Comparison of ENCODE assay signal across 13 mouse cellular contexts in genomic region chr5:27724460-27724859, GRCm38 (mm10).
DNase-seq lines count a peak whose midpoint lies in the region; ATAC-seq and TF ChIP-seq lines count a peak whose summit lies in the region.
"Had no signal": no experiment of that assay in that cellular context is flagged by ENCODE, and none has a peak within 500 bp of the region (broad histone marks: within the 10 kb centered on the region; RNA-seq: fewer than 3 reads in every experiment).

No protein-coding gene starts in this region.

- TF ChIP-seq POLR2A in CH12.LX (IDR thresholded peaks at IDR 0.05; ENCODE audit: low read depth, low read length), result no peak

- 35% methylated on average over 2 of the region's 2 CpGs for WGBS in embryonic facial prominence, embryonic 11.5 days
- WGBS in embryonic facial prominence, embryonic 10.5 days, result 21% methylated on average over 2 of the region's 2 CpGs

- no peak overlapping the region for H3K4me3 ChIP-seq in embryonic facial prominence, embryonic 11.5 days (ENCODE audit: low read depth, low read length)
- no peak overlapping the region for H3K4me3 ChIP-seq in embryonic facial prominence, embryonic 10.5 days
- no peak overlapping the region for H3K4me3 ChIP-seq in layer of hippocampus, adult 2 months
- H3K4me3 ChIP-seq in CH12.LX (replicated peaks in 1 of 3; ENCODE audit: low read depth in 2 of 3, low read length in 2 of 3, poor library complexity in 1 of 3), result no peak overlapping the region

- TF ChIP-seq CTCF in layer of hippocampus, adult 2 months (conservative IDR thresholded peaks at IDR 0.05), result peak; percentile 74
- TF ChIP-seq CTCF in CH12.LX (conservative IDR thresholded peaks at IDR 0.05 in 1 of 2, IDR thresholded peaks at IDR 0.05 in 1 of 2; ENCODE audit: low read depth in 2 of 2, low read length in 2 of 2), result peak; percentile 51 to 92

- H3K9ac ChIP-seq in embryonic facial prominence, embryonic 11.5 days (replicated peaks; ENCODE audit: low read length), result no peak overlapping the region
- no peak overlapping the region for H3K9ac ChIP-seq in CH12.LX (ENCODE audit: insufficient read depth, low read depth)

- peak; percentile 5 for DNase-seq in embryonic facial prominence, embryonic 11.5 days (ENCODE audit: low spot score)
- DNase-seq in embryonic facial prominence, embryonic 10.5 days (ENCODE audit: low spot score), result no peak
- no peak for DNase-seq in layer of hippocampus, adult 2 months (ENCODE audit: low spot score in 2 of 2)
- DNase-seq in layer of hippocampus, adult 9-11 months, result no peak
- DNase-seq in CH12.LX (ENCODE audit: extremely low read depth), result no peak
- no peak for DNase-seq in spleen, postnatal 14 days (ENCODE audit: low spot score in 2 of 2)
- DNase-seq in adrenal gland, adult 18-20 months (ENCODE audit: low spot score in 2 of 2), result no peak
- DNase-seq: adrenal gland, postnatal 10 days; cerebellum, postnatal 25 days; kidney, adult 18-20 months; lung, adult 2 months; spleen, adult 18-20 months had no signal

- dilution Hi-C loops in CH12.LX (cut with MboI; ENCODE audit: extremely low pct_ligation_motif_present, extremely low pct_unique_long_range_greater_than_20kb, low sequenced_read_pairs), result no loop called here

- H3K9me3 ChIP-seq in embryonic facial prominence, embryonic 11.5 days (replicated peaks; ENCODE audit: control insufficient read depth, low read length), result no peaks in the 10 kb centered on the region
- H3K9me3 ChIP-seq in embryonic facial prominence, embryonic 10.5 days, result no peaks in the 10 kb centered on the region
- H3K9me3 ChIP-seq in CH12.LX (replicated peaks; ENCODE audit: low read length), result peaks cover 4% of the 10 kb centered on the region

- TF ChIP-seq EP300 in CH12.LX (IDR thresholded peaks at IDR 0.05; ENCODE audit: low read length), result no peak

- ATAC-seq in embryonic facial prominence, embryonic 11.5 days (replicated peaks; ENCODE audit: insufficient number of reproducible peaks, low FRiP score, low TSS enrichment, low read depth), result no peak
- 0 out of 2 replicates have a peak, but pooled peaks have one; percentile 56 for ATAC-seq in common myeloid progenitor, adult 5-6 weeks (replicated peaks; ENCODE audit: low read depth, poor library complexity, severe bottlenecking)

- H3K4me2 ChIP-seq in embryonic facial prominence, embryonic 11.5 days (ENCODE audit: low read depth, low read length), result no peak overlapping the region
- no peak overlapping the region for H3K4me2 ChIP-seq in CH12.LX (ENCODE audit: insufficient read depth, low read depth, poor library complexity, severe bottlenecking)

- H3K36me3 ChIP-seq in embryonic facial prominence, embryonic 11.5 days (replicated peaks; ENCODE audit: control insufficient read depth, insufficient read depth, low read depth, low read length), result no peaks in the 10 kb centered on the region
- H3K36me3 ChIP-seq in embryonic facial prominence, embryonic 10.5 days (replicated peaks), result no peaks in the 10 kb centered on the region
- no peaks in the 10 kb centered on the region for H3K36me3 ChIP-seq in CH12.LX (replicated peaks in 1 of 2; ENCODE audit: control insufficient read depth in 1 of 2, insufficient read depth in 1 of 2, low read length in 1 of 2)

- no peak for TF ChIP-seq RAD21 in CH12.LX (IDR thresholded peaks at IDR 0.05; ENCODE audit: low read depth, low read length)

- no peaks in the 10 kb centered on the region for H3K4me1 ChIP-seq in embryonic facial prominence, embryonic 11.5 days (ENCODE audit: control insufficient read depth, insufficient read depth, low read length)
- no peaks in the 10 kb centered on the region for H3K4me1 ChIP-seq in embryonic facial prominence, embryonic 10.5 days
- H3K4me1 ChIP-seq in CH12.LX (ENCODE audit: control insufficient read depth in 1 of 2, insufficient read depth in 2 of 2), result no peaks in the 10 kb centered on the region

- H3K27ac ChIP-seq in embryonic facial prominence, embryonic 11.5 days (replicated peaks; ENCODE audit: low read depth, low read length), result no peak overlapping the region
- H3K27ac ChIP-seq in embryonic facial prominence, embryonic 10.5 days (replicated peaks), result no peak overlapping the region
- no peak overlapping the region for H3K27ac ChIP-seq in layer of hippocampus, adult 2 months
- H3K27ac ChIP-seq in CH12.LX (ENCODE audit: insufficient read depth, low read depth), result no peak overlapping the region

- H3K27me3 ChIP-seq in embryonic facial prominence, embryonic 11.5 days (ENCODE audit: control insufficient read depth, insufficient read depth, low read length), result no peaks in the 10 kb centered on the region
- no peaks in the 10 kb centered on the region for H3K27me3 ChIP-seq in embryonic facial prominence, embryonic 10.5 days (replicated peaks; ENCODE audit: low read depth, poor library complexity, severe bottlenecking)
- no peaks in the 10 kb centered on the region for H3K27me3 ChIP-seq in CH12.LX (replicated peaks)

- in situ Hi-C loops in CH12.LX (cut with MboI; ENCODE audit: low pct_ligation_motif_present, low pct_unique_long_range_greater_than_20kb, low sequenced_read_pairs), result no loop called here

- no peaks in the 10 kb centered on the region for H3K79me2 ChIP-seq in CH12.LX (replicated peaks; ENCODE audit: control insufficient read depth, extremely low read depth, insufficient read depth, poor library complexity, severe bottlenecking)

TF ChIP-seq in CH12.LX, 34 proteins besides CTCF, POLR2A, EP300 and RAD21:
- TF ChIP-seq TBP (conservative IDR thresholded peaks at IDR 0.05; ENCODE audit: low read depth, low read length) (no peak), IRF4 (IDR thresholded peaks at IDR 0.05; ENCODE audit: low read depth, low read length) (no peak), ZMIZ1 (IDR thresholded peaks at IDR 0.05; ENCODE audit: low read depth, low read length) (no peak), BHLHE40 (IDR thresholded peaks at IDR 0.05; ENCODE audit: low read depth, low read length) (no peak), MAZ (IDR thresholded peaks at IDR 0.05; ENCODE audit: low read depth, low read length) (no peak), GABPA (IDR thresholded peaks at IDR 0.05; ENCODE audit: insufficient replicate concordance, low read depth, low read length) (no peak), TCF12 (IDR thresholded peaks at IDR 0.05; ENCODE audit: low read depth, low read length) (no peak), SIN3A (IDR thresholded peaks at IDR 0.05; ENCODE audit: low read length) (no peak), NELFE (IDR thresholded peaks at IDR 0.05; ENCODE audit: low read depth, low read length) (no peak), ELF1 (IDR thresholded peaks at IDR 0.05; ENCODE audit: low read depth, low read length) (no peak), MEF2A (IDR thresholded peaks at IDR 0.05; ENCODE audit: borderline replicate concordance, low read depth, low read length) (no peak), MYC (IDR thresholded peaks at IDR 0.05; ENCODE audit: low read depth, low read length) (no peak), ZKSCAN1 (IDR thresholded peaks at IDR 0.05; ENCODE audit: borderline replicate concordance, low read depth, low read length) (no peak), JUN (IDR thresholded peaks at IDR 0.05; ENCODE audit: insufficient read depth, low read depth, low read length) (no peak), ZNF384 (IDR thresholded peaks at IDR 0.05; ENCODE audit: low read depth, low read length) (no peak), USF1 (IDR thresholded peaks at IDR 0.05; ENCODE audit: low read depth, low read length) (no peak), MAX (IDR thresholded peaks at IDR 0.05; ENCODE audit: low read length) (no peak)
